Mouse (Mus musculus) kidney, adult 18-20 months (tissue): ENCODE results near the gene Kansl3.

Experiments
- DNase-seq: peaks from one replicate; pipeline ENCODE4 v3.0.0; 2021

Kansl3 gene

GRCm38 (mm10) chr1:36368969-36369645 lies at the start of gene Kansl3:
Kansl3 (minus strand) TSS chr1:36369181.
- DNase-seq: peak; percentile 93

DNA sequence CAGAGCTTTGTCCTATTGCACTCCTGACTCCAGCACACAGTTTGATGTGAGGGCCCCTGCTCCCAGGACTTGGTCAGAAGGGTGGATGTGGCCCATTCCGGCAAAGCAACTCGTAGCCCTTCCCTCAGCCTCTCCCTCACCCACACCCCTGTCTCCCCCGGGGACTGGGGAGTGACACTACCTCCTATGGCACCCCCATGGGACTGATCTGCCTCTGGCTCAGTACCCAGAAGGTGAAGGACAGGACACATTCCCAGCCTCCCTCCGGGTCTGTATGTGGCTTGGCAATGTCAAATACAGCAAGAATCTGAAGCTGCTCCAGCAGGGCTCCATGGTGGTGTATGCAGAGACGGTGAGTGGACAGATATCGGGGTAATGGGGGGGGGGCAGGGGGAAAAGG lies 35.5 kb upstream of the Kansl3 start:
- no peak for DNase-seq

- no peak for DNase-seq
These were observed 32.5 kb upstream of the Kansl3 start for GRCm38 (mm10) chr1:36401509-36401908.

GRCm38 (mm10) chr1:36397041-36397440 lies 28.1 kb upstream of the Kansl3 start:
- DNase-seq: no peak

GRCm38 (mm10) chr1:36379582-36379981 lies 10.6 kb upstream of the Kansl3 start:
- DNase-seq: no peak

DNA sequence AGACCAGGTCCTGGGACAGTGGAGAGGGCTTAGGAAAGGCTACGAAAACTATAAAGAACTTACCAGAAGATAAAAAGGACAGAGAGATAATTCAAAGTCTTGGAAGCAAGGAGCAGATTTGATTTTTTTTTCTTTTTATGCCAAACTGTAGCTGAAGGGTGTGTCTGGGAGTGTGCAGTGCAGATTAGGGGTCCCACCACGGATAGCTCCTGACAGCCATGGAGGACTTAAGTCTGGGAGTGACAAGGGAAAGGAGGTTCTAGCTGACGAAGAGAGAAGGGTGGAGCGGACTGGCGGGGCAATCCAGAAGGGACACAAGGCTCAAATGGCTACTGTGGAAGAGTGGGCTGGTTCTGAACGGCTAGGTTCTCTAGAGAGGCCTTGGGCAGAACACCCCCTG lies 9.9 kb upstream of the Kansl3 start:
- no peak for DNase-seq

DNA sequence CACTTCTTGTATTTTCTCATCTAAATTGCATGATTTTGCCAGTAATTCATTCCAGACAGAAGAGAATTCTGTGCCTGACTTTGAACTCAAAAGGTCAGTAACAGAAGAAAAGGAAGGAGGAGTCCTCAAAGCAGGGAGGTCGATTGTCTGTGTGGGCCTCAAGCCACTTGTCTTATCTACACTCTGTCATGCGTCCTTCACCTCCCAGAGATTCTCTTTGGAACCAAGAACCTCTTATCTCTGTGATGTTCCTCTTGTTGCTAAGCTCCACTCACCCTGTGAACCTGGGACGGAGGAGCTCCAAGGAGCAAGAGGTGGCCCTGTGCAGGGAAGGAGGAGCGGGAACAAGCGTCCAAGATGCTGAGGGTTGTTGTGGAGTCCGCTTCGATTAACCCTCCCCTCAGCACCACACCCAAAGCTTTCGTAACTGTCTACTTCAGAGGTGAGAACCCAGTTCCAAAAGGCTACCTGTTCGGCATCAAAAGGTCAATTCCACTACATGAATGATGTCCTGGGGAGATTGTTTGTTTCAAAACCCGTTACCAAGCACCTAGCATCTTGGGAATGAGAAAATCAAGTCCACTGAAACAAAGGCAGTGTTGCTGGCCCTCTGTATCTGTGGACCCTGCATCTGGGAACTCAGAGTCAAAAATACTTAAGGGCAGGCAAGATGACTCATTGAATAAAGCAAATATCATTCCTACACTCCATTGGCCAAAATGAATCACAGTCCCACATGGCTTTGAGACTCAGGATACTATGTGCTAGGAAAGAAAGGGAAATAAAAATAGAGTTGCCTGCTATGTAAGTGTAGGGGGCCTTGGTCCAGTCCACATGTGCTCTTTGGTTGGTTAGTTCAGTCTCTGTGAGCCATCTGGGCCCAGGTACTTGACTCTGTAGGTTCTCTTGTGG lies 3.2 kb upstream of the Kansl3 start, which contains the start of gene Fer1l5:
TSS of gene Fer1l5 (plus strand) at position 358 of the 912 bp plus-strand sequence.
- DNase-seq: no peak

DNA sequence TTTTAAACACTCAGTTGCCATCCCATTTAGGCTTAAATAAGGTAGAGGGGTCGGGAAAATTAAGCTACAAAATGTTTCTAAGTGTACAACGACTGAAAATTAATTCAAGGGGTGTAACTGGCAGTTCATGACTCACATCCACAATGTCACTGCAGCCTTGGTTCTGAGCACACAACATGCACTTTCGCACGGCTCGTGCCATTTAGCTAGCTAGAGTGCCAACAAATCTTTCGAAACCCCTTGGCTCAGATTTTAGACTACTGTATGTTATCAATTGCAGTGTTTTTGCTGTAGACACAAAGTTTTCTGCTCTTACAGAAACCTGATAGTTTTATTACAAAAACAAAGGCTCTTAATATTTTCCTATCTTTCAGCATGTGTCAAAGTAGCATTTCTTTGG lies 1.9 kb upstream of the Kansl3 start:
- no peak for DNase-seq

DNA sequence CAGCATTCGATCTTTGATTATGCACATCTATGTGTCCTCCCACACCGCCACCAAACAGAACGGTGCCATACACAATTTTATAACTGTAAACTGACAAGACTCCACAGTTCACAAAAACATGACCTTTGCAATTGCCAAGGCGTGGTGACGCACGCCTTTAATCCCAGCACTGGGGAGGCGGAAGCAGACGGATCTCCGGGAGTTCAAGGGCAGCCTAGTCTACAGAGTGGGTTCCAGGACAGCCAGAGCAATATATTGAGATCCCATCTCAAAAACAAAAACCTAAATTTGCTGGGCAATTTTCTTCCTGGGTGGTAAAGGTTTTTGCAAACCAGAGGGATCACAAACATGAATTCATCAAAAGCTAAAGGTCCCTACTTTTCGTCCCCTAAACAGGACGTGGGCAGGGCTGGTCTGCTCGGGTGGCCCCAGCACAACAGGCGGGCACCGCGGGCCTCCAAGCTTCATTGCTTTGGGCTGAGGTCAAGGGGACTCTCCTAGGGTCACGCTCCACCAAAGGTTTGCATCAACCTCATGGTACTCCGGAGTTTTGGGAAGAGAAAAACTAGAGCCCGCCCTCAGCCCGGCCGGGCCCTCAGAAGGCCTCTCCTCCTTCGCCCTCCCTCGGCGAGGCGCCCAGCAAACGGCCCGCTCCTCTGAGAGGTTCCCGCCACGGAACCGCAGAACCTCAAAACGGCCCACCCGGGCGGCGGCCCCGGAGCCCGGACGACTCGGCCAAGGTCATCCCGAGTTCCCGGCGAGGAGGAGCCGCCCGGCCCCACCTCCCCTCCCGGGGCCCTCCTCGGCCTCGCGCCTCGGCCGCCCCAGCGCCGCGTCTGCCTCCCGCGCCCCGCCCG lies 641 bp downstream of the Kansl3 start:
- peak; percentile 55 for DNase-seq

DNA sequence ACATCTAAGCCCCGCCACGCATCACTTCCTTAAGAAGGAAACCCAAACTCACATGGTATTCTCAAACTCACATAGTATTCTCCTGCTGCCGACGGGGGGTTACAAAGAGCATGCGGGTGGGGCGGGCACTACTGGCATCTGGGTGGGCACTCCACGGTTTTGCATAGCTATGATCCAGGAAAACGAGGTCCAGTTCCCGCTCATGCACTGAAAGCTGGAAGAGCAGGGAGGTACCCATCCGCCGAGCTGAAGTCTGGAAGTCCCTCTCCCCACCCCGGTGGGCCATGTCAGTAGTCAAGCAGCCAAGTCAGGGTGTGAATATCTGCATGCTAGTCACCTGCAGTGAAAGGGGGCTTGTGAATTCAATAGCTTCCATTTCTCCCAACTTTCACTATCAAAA lies 1.3 kb downstream of the Kansl3 start:
- DNase-seq: no peak

DNA sequence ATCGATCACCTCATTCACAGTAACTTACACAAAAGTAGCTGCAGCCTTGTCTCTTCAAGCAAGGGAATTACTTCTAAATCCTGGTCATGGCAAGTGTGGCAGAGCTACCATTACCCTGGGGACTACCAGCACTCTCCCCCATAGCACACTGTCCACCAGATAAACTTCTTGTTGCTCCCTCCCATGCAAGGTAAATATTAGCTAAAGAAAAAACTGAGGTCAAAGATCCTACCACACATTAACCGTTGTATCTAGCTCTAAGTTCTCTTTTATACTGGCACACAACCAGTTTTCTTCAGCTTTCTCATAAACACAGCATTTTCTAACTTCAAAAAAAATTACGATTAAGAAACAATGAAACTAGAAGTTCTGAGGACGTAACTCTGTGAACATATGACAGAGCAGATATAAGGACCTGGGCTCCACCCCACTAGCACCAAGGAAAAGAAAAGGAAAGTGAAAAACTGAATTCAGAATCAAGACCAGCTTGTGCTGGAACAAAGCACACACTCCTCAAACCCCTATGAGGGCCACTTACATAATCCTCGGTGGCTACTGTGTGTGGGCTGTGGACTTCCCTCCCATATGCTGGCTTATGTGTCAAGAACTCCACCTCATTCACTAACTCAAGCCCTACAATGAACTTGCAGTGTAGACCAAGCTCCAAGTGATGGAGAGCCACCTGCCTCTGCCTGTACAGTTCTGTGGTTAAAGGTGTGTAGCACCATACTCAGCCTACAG lies 11.9 kb downstream of the Kansl3 start:
- DNase-seq: peak; percentile 50

DNA sequence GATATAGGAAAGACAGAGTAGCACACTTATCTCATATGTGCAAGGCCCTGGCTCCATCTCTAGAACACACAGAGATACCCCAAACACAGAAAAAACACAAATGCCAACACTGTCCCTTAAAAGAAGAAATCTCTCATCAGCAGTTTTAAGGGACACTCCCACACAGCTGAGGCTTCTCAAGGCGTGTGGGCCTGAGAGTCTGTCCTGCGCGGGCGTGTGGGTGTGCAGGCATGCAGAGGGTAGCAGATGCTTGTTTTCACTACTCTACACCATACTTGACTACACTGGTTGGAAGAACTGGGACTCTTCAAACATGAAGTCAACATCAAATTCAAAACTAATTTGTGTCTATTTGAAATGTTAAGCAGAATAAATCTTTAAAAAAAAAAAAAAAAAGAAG lies 16.6 kb downstream of the Kansl3 start:
- DNase-seq: no peak

GRCm38 (mm10) chr1:36342547-36342946 lies 26.4 kb downstream of the Kansl3 start:
- DNase-seq: no peak

GRCm38 (mm10) chr1:36332955-36333887 lies 35.8 kb downstream of the Kansl3 start:
- DNase-seq: no peak

GRCm38 (mm10) chr1:36331743-36332142 lies 37.2 kb downstream of the Kansl3 start:
- no peak for DNase-seq

DNA sequence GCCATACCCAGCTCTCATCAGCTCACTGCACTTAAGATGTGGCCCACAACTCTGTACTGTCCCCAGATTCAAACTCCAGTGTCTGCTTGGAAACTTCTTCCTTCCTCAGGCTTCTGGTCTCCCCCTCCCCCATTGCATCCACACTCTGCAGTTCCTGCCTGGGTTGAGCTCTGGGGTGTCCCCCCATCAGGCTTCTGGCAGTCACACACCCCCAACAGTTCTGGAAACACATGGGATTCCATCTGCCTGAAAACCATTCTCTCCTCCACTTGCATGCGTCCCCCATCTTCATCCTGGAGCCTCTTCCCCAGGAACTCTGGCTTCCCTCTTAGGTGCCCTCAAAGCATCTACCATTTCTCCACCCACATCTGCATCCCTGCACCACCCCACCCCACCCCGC lies 42.2 kb downstream of the Kansl3 start:
- DNase-seq: no peak

- no peak for DNase-seq
These were observed 43.1 kb downstream of the Kansl3 start for GRCm38 (mm10) chr1:36325900-36326321.

GRCm38 (mm10) chr1:36323746-36324448 lies 45.1 kb downstream of the Kansl3 start:
- DNase-seq: peak; percentile 49

- no peak for DNase-seq
These were observed 45.9 kb downstream of the Kansl3 start for GRCm38 (mm10) chr1:36323076-36323475.

GRCm38 (mm10) chr1:36321829-36322573 lies 47.0 kb downstream of the Kansl3 start:
- peak; percentile 23 for DNase-seq
